Mouse (Mus musculus): ENCODE measurements at regions not wholly inside any gene's neighbourhood (a gene's known extent, or its start where the extent isn't known, plus 50 kb on each side); places are given as distances from the start of the nearest gene placed in this dataset.

DNA sequence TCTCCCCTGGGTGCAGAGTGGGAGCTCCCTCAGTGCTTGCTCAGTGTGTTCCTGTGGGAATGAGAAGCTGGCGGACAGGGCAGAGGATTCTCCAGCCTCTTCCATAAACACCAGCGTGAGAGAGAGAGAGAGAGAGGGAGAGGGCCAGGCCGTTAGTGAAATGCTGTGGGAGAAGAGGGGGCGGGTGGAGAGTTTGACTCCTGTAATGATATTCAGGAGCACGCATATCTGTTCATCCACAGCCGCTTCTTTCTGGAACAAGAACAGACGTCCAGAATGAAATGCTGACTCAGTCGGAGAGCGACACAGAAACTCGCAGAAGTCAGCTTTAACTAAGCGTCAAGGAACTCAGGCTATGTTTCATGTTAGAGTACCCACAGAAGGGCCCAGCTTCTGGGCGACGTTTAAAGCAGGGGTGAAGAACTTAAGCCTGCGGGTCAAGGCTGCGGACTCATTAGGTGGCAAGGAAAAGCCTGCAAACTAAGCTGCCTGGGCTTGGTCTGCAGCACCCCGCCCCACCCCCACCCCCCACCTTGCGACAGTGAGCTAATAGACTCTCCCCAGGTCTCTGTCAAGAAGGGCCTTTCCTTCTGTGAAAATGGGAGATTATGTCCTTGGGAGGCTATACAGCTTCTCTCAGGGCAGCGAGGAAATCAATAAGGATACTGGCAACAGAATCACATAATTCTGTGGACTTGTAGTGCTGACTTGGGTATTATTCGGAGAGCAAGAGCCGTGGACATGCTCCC, 243.0 kb downstream of the Stim2 start:
- TF ChIP-seq CTCF (IDR thresholded peaks at IDR 0.05; ENCODE audit: insufficient read depth, low read length) (no peak), POLR2A (IDR thresholded peaks at IDR 0.05; ENCODE audit: borderline replicate concordance, extremely low read depth, low read depth, low read length) (no peak)
